Mouse (Mus musculus): ENCODE data around the gene Tmem128. TPM values are rescaled to one million over a fixed set of nuclear protein-coding genes. Genes with fewer than 3 reads are reported as not detected.

The Tmem128 gene
- polyA plus RNA-seq, 1 experiment: 33.8 TPM

DNA sequence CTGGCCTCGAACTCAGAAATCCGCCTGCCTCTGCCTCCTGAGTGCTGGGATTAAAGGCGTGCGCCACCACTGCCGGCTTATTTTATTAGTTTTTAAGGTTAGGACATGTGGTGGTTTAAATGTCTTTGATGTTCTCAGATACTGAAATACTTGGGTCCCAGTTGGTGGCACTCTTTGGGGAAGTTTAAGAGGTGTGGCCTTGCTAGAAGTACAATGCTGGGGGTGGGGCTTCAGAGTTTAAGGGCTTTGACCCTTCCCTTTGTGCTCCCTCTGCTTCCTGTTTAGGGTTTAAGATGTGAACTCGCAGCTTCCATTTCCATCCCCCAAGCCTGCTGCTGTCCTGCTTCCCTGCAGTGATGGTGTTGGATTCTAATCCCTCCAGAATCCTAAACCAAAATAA is 18.0 kb upstream of the Tmem128 start:
- 77% methylated on average over 6 of the region's 6 CpGs for WGBS
- TF ChIP-seq POLR2A (IDR thresholded peaks at IDR 0.05; ENCODE audit: borderline replicate concordance, extremely low read depth, low read depth, low read length): no peak
- no peak for TF ChIP-seq CTCF (IDR thresholded peaks at IDR 0.05; ENCODE audit: insufficient read depth, low read length)
- Histone ChIP-seq H3K4me3 (replicated peaks; ENCODE audit: extremely low read depth, low read depth, low read length) (no peak overlapping the region), H3K4me1 (ENCODE audit: control insufficient read depth, insufficient read depth, low read length) (no peaks in the 10 kb centered on the region)
- no peak for DNase-seq

DNA sequence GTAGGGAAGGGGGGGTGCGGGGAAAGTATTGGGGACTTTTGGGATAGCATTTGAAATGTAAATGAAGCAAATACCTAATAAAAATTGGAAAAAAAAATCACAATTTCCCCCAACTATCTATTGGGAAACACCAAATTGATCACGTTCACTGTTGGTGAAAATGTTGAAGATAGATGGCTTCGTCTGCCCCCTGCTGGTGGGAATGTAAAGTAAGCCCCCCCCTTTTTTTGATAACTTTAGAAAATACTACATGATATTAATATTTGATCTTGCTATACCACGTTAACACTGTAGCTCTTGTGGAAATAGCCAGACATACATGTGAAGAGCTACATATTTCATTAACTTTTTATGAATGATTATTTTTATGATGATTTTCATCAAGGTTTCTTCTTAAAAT is 4.8 kb upstream of the Tmem128 start:
- 39% methylated on average over 4 of the region's 4 CpGs for WGBS
- TF ChIP-seq POLR2A (IDR thresholded peaks at IDR 0.05; ENCODE audit: borderline replicate concordance, extremely low read depth, low read depth, low read length) (no peak), CTCF (IDR thresholded peaks at IDR 0.05; ENCODE audit: insufficient read depth, low read length) (no peak)
- Histone ChIP-seq H3K4me1 (ENCODE audit: control insufficient read depth, insufficient read depth, low read length) (no peaks in the 10 kb centered on the region; the same call in 1 of the 2 replicates), H3K4me3 (replicated peaks; ENCODE audit: extremely low read depth, low read depth, low read length) (no peak overlapping the region)
- DNase-seq: no peak

DNA sequence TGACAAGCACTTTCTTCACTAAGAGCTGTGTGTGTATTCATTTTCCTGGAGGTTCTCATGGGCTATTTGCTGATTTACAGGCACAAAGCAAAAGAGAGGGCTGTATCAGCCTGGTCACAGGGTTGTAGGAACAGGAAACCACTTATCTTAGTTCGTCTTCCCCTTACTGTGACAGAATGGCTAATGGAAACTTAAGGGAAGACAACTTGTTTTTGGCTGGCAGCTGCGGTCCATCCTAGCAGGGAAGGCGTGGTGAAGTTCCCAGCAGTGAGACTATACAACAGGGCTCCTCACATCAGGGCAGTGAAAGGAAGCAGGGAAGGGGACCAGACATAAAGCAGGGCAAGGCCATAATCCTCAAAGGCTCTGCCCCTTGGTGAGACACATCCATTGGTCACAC is 4.3 kb upstream of the Tmem128 start:
- no peak for DNase-seq
- Histone ChIP-seq H3K4me1 (ENCODE audit: control insufficient read depth, insufficient read depth, low read length) (no peaks in the 10 kb centered on the region; the same call in 1 of the 2 replicates), H3K4me3 (replicated peaks; ENCODE audit: extremely low read depth, low read depth, low read length) (no peak overlapping the region)
- TF ChIP-seq POLR2A (IDR thresholded peaks at IDR 0.05; ENCODE audit: borderline replicate concordance, extremely low read depth, low read depth, low read length): no peak
- TF ChIP-seq CTCF (IDR thresholded peaks at IDR 0.05; ENCODE audit: insufficient read depth, low read length): no peak
- WGBS: 38% methylated on average over 3 of the region's 3 CpGs

DNA sequence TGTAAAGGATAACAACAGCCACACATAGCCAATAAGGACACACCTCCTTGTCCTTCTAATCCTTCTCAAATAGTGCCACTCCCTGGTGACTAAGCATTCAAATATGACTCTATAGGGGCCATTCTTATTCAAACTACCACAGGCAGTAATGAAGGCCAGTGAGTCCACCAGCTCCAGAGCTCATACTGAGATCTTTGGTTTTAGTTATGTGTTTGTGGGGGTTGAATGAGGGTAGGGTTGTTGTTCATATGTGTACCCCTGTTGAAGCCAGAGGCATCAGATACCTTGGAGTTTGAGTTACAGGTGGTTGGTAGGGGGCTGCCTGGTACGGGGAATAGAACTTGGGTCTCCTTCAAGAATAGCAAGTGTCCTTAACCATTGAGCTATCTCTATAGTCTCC is 3.4 kb upstream of the Tmem128 start:
- Histone ChIP-seq H3K4me3 (replicated peaks; ENCODE audit: extremely low read depth, low read depth, low read length) (no peak overlapping the region), H3K4me1 (ENCODE audit: control insufficient read depth, insufficient read depth, low read length) (no peaks in the 10 kb centered on the region; the same call in 1 of the 2 replicates)
- DNase-seq: no peak
- TF ChIP-seq POLR2A (IDR thresholded peaks at IDR 0.05; ENCODE audit: borderline replicate concordance, extremely low read depth, low read depth, low read length) (no peak), CTCF (IDR thresholded peaks at IDR 0.05; ENCODE audit: insufficient read depth, low read length) (no peak)
- WGBS: 96% methylated on average over 1 of the region's 1 CpGs

DNA sequence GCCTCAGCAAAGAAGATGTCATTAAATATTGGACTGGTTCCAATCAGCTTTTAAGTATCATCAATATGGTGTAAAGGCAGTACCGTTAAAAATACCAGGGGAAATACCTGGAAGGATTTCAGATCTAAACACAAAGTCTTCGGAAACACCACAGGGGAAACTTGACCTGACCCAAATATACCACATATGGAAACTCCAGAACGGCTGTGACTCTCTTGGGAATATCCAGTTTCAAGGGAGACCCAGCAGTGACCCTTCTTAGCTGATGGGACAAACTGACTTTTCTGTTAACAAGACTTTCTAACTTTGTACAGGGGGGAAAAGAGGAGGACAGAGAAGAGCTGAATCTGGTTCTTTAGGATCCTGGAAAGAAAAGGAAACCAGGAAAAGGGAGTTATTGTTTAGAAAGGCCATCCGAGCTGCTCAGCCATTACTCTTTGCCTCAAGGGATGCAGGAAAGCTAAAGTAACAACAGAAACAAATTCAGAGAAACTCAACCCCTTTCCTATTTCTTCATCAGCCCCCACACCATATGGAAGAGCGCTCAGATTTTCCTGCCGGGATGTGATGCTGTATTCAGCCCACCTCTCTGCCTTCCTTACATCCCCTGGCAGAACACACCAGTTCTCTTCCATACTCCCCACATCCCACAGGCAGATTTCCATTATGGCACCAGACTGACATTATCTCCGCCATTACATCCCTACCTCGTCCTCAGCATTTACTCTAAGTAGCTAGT is 1.8 kb upstream of the Tmem128 start:
- 78% methylated on average over 8 of the region's 8 CpGs for WGBS
- TF ChIP-seq CTCF (IDR thresholded peaks at IDR 0.05; ENCODE audit: insufficient read depth, low read length): no peak
- no peak for TF ChIP-seq POLR2A (IDR thresholded peaks at IDR 0.05; ENCODE audit: borderline replicate concordance, extremely low read depth, low read depth, low read length)
- DNase-seq: no peak
- no peak overlapping the region for H3K4me3 ChIP-seq (replicated peaks; ENCODE audit: extremely low read depth, low read depth, low read length)
- no peaks in the 10 kb centered on the region; the same call in 1 of the 2 replicates for H3K4me1 ChIP-seq (ENCODE audit: control insufficient read depth, insufficient read depth, low read length)

DNA sequence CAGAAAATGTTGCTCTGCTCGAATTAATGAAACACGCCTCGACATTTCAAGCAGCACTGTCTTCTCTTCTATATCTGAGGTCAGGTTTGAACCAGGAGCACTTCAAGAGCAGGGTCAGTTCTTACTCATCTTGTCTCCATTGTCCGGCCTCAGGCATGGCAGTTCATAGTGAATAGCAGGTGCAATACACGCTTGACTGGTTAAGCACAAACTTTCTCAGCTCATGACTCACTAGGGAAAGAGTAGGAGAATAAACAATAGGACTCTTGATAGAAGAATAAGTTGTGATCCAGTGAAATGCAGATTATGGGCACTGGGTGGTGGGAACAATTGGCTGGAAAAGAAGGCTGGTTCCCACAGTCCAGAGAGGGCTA is 1.2 kb upstream of the Tmem128 start:
- WGBS: 90% methylated on average over 5 of the region's 5 CpGs
- H3K4me1 ChIP-seq (ENCODE audit: control insufficient read depth, insufficient read depth, low read length): no peaks in the 10 kb centered on the region; the same call in 1 of the 2 replicates
- H3K4me3 ChIP-seq (replicated peaks; ENCODE audit: extremely low read depth, low read depth, low read length): no peak overlapping the region
- no peak for DNase-seq
- no peak for TF ChIP-seq CTCF (IDR thresholded peaks at IDR 0.05; ENCODE audit: insufficient read depth, low read length)
- TF ChIP-seq POLR2A (IDR thresholded peaks at IDR 0.05; ENCODE audit: borderline replicate concordance, extremely low read depth, low read depth, low read length): no peak

DNA sequence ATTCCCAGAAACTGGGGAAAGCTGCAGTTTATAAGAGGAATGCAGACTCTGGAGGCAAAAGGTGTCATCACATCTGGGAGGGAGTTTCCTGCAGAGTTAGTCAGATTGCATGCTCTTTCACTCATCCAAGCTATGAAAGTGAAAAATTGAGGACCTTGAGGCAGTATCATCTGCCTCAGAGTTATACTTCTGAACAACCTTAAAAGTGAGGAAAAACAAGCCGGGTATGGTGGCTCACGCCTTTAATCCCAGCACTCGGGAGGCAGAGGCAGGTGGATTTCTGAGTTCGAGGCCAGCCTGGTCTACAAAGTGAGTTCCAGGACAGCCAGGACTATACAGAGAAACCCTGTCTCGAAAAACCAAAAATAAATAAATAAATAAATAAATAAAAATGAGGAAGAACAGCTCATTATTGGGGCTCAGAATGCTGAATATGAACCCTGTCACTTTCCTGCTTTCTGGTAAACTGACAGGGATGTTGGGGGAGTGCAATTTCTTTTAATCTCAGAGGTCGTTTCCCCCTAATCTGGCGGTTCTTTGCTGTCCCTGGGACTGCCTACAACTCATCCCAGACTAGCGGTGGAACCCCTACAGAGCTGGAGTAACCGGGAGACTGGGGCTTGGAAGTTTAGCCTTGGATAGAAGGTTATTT is 404 bp upstream of the Tmem128 start:
- TF ChIP-seq POLR2A (IDR thresholded peaks at IDR 0.05; ENCODE audit: borderline replicate concordance, extremely low read depth, low read depth, low read length) (no peak), CTCF (IDR thresholded peaks at IDR 0.05; ENCODE audit: insufficient read depth, low read length) (no peak)
- H3K4me1 ChIP-seq (ENCODE audit: control insufficient read depth, insufficient read depth, low read length): no peaks in the 10 kb centered on the region; the same call in 1 of the 2 replicates
- H3K4me3 ChIP-seq (replicated peaks; ENCODE audit: extremely low read depth, low read depth, low read length): peak overlapping the region; percentile 98
- WGBS: 43% methylated on average over 9 of the region's 9 CpGs
- no peak for DNase-seq

DNA sequence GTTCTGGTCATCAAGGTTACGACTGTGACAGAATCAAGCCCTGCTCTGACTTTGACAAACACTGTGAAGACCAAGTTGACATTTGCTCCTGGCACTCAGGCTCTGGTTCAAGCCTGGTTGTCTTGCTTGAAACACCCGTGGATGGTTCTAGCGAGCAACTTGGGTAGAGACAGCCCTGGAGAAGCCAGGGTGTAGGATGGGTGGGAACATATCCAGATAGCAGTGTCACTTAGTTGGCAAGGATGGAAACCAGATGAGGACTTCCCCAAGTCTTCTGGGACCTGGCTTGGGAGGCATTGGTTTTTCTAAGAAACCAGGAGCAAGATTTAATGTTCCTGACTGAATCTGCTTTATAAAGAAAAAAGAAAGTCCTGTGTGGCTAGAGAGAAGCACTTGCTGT is 11.0 kb downstream of the Tmem128 start:
- TF ChIP-seq CTCF (IDR thresholded peaks at IDR 0.05; ENCODE audit: insufficient read depth, low read length) (no peak), POLR2A (IDR thresholded peaks at IDR 0.05; ENCODE audit: borderline replicate concordance, extremely low read depth, low read depth, low read length) (no peak)
- WGBS: 84% methylated on average over 3 of the region's 3 CpGs
- Histone ChIP-seq H3K4me1 (ENCODE audit: control insufficient read depth, insufficient read depth, low read length) (no peaks in the 10 kb centered on the region), H3K4me3 (replicated peaks; ENCODE audit: extremely low read depth, low read depth, low read length) (no peak overlapping the region)
- DNase-seq: no peak

DNA sequence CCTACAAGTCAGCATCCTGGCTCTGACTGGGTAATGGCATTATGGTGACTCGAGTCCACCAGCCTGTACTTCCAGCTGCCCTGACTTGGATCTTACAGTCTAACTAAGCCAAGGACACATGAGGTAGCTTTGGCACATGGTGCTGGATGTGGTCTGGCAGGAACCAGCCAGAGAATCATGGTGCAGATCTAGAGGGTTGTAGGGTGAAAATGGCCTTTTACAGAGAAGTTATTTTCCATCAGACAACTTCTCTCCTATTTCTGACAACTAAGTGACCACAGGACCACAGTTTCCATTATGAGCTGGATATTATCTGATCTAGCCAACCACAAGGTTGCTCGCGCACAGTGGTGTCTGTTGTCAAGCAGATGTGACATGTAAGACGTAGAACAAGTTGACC is 13.8 kb downstream of the Tmem128 start:
- WGBS: 83% methylated on average over 4 of the region's 4 CpGs
- TF ChIP-seq CTCF (IDR thresholded peaks at IDR 0.05; ENCODE audit: insufficient read depth, low read length): no peak
- no peak for TF ChIP-seq POLR2A (IDR thresholded peaks at IDR 0.05; ENCODE audit: borderline replicate concordance, extremely low read depth, low read depth, low read length)
- no peak for DNase-seq
- Histone ChIP-seq H3K4me3 (replicated peaks; ENCODE audit: extremely low read depth, low read depth, low read length) (no peak overlapping the region), H3K4me1 (ENCODE audit: control insufficient read depth, insufficient read depth, low read length) (no peaks in the 10 kb centered on the region)

DNA sequence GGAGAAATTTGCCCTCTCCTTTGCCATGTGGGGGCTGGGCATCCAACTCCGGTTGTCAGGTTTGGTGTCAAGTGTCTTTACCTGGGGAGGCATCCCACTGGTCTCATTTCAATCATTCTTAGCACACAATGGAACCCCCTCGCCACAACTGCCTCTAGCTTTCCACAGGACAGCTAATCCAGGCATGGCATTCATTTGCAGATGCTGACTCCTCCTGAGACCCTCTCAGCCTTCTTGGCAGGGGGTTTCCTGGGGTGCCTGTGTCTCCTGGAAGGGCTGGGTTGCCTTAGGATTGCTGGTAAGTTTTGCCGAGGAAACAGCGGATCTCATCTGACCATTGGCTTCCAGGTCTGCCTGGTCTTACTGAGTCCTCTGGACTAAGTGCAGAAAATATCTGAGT is 15.8 kb downstream of the Tmem128 start, which contains the start of gene Otop1:
TSS of gene Otop1 (plus strand) at position 202 of the 400 bp plus-strand sequence.
- no peak within 1 kb of the TSS for H3K4me3 ChIP-seq (replicated peaks; ENCODE audit: extremely low read depth, low read depth, low read length)
- TF ChIP-seq CTCF (IDR thresholded peaks at IDR 0.05; ENCODE audit: insufficient read depth, low read length): no peak
- WGBS: 12% methylated on average over 4 of the region's 4 CpGs
- DNase-seq: no peak
- H3K4me1 ChIP-seq (ENCODE audit: control insufficient read depth, insufficient read depth, low read length): no peaks in the 10 kb centered on the region

All from lung, adult 2 months (tissue).